Mouse (Mus musculus) thymus, adult 18-20 months (tissue): ENCODE results near the gene Cep55.

Source experiments
- DNase-seq, 2 experiments: peaks; one replicate each; pipeline ENCODE4 v3.0.0; 2022; ENCODE audit warnings: mixed read lengths in 2 of 2

Cep55 gene

GRCm38 (mm10) chr19:38054720-38055192, at the start of gene Cep55:
TSS of gene Cep55 (plus strand) at chr19:38055011.
- peak; percentile 93 to 94 for DNase-seq

- no peak for DNase-seq
Observed at GRCm38 (mm10) chr19:38011379-38011778, 43.4 kb upstream of the Cep55 start.

- no peak for DNase-seq
Observed at GRCm38 (mm10) chr19:38014443-38014842, 40.4 kb upstream of the Cep55 start.

- no peak for DNase-seq
Observed at GRCm38 (mm10) chr19:38015180-38015872, 39.5 kb upstream of the Cep55 start.

- DNase-seq = no peak
Observed at GRCm38 (mm10) chr19:38015873-38016254, 38.9 kb upstream of the Cep55 start.

- DNase-seq = no peak
Observed at GRCm38 (mm10) chr19:38022710-38023109, 32.1 kb upstream of the Cep55 start.

- DNase-seq = no peak
Observed at GRCm38 (mm10) chr19:38023603-38024002, 31.2 kb upstream of the Cep55 start.

- no peak for DNase-seq
Observed at GRCm38 (mm10) chr19:38025254-38026041, 29.4 kb upstream of the Cep55 start.

- DNase-seq = peak in 1 of 2 experiments; percentile 23
Observed at GRCm38 (mm10) chr19:38026211-38026624, 28.6 kb upstream of the Cep55 start.

- no peak for DNase-seq
Observed at GRCm38 (mm10) chr19:38027389-38027788, 27.4 kb upstream of the Cep55 start.

GRCm38 (mm10) chr19:38027881-38028521, 26.8 kb upstream of the Cep55 start:
- DNase-seq = no peak

- DNase-seq = no peak
Observed at GRCm38 (mm10) chr19:38029292-38029691, 25.5 kb upstream of the Cep55 start.

GRCm38 (mm10) chr19:38029871-38030270, 24.9 kb upstream of the Cep55 start:
- no peak for DNase-seq

GRCm38 (mm10) chr19:38030673-38031137, 24.1 kb upstream of the Cep55 start:
- peak in 1 of 2 experiments; percentile 23 for DNase-seq

GRCm38 (mm10) chr19:38031144-38031543, 23.7 kb upstream of the Cep55 start:
- DNase-seq = no peak

GRCm38 (mm10) chr19:38032993-38033734, 21.6 kb upstream of the Cep55 start:
- no peak for DNase-seq

GRCm38 (mm10) chr19:38033735-38034057, 21.1 kb upstream of the Cep55 start:
- no peak for DNase-seq

GRCm38 (mm10) chr19:38034696-38035095, 20.1 kb upstream of the Cep55 start:
- no peak for DNase-seq

GRCm38 (mm10) chr19:38035766-38036165, 19.0 kb upstream of the Cep55 start:
- DNase-seq = no peak

- no peak for DNase-seq
Observed at GRCm38 (mm10) chr19:38038267-38038666, 16.5 kb upstream of the Cep55 start.

- DNase-seq = no peak
Observed at GRCm38 (mm10) chr19:38042261-38042722, 12.5 kb upstream of the Cep55 start.

- peak in 1 of 2 experiments; percentile 18 for DNase-seq
Observed at GRCm38 (mm10) chr19:38043281-38043981, 11.4 kb upstream of the Cep55 start, which contains the start of gene Myof. TSS of gene Myof (minus strand) at chr19:38043577.
